Mouse (Mus musculus): Measurements from ENCODE around the gene Cfap70.
A peak's percentile ranks its signal among the peaks of the same experiment; 100 is the strongest.

Gene Cfap70

GRCm38 (mm10) chr14:20423046-20423445, 29.0 kb downstream of the Cfap70 start:
- DNase-seq (ENCODE audit: low spot score): no peak

DNA sequence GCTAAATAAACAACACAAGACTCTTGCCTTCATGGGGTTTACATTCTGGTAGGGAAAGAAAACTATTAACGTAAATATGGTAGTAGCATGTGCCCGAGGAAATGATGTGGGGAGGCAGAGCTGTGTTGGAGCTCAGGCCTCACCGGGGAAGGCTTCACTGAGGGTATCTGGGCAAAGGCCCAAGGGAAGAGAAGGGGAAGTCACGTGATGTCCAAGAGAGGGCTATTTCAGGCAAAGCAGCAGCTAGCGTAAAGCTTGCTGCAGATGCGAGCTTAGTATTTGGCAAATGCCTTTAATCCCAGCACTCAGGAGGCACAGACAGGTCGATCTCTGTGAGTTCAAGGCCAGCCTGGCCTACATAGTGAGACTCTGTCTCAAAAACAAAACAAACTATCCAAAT, 29.8 kb downstream of the Cfap70 start:
- DNase-seq (ENCODE audit: low spot score): no peak

DNA sequence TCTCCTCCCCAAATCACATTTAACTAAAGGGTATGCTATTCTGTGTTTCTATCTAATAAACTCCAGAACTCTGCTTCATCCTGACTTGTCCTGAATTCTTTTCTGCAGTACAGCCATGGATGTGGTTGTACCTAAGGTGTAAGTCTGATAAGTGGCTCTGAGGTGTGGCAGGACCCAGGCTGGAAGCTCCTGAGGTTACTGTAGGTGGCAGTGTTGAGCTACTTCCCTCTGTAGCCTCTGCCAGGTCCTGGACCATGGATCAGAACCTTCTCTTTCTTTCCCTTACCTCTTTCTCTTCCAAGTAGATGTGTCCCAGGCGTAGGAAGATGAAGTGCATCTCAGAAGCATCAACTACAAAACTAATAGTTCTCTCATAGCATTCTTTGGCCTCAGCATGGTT, 52.0 kb downstream of the Cfap70 start:
- no peak for DNase-seq (ENCODE audit: low spot score)

DNA sequence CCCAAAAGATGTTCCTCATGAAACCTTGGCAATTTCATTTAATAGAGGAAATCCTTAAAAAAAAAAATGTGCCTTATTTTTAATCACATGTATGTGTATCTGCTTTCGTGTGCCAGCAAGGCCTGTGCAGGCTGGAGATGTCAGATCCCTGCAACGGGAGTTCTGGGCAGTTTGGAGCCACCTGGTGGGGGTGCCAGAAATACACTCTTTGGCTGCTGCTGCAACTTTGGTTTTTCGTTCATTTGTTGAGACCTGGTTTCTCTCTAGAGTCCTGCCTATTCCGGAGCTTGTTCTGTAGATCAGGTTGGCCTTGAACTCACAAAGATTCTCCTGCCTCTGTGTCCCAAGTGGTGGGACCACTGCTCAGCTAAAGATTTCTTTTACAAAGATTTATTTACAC, 53.2 kb downstream of the Cfap70 start:
- no peak for DNase-seq (ENCODE audit: low spot score)

GRCm38 (mm10) chr14:20397220-20397619, 54.8 kb downstream of the Cfap70 start:
- no peak for DNase-seq (ENCODE audit: low spot score)

GRCm38 (mm10) chr14:20393205-20393913, 58.7 kb downstream of the Cfap70 start, which contains the start of gene Mrps16:
Mrps16 (minus strand) TSS chr14:20393634.
- peak; percentile 92 for DNase-seq (ENCODE audit: low spot score)

GRCm38 (mm10) chr14:20392326-20392725, 59.7 kb downstream of the Cfap70 start:
- DNase-seq (ENCODE audit: low spot score): no peak

GRCm38 (mm10) chr14:20389446-20390079, 62.5 kb downstream of the Cfap70 start:
- no peak for DNase-seq (ENCODE audit: low spot score)

DNA sequence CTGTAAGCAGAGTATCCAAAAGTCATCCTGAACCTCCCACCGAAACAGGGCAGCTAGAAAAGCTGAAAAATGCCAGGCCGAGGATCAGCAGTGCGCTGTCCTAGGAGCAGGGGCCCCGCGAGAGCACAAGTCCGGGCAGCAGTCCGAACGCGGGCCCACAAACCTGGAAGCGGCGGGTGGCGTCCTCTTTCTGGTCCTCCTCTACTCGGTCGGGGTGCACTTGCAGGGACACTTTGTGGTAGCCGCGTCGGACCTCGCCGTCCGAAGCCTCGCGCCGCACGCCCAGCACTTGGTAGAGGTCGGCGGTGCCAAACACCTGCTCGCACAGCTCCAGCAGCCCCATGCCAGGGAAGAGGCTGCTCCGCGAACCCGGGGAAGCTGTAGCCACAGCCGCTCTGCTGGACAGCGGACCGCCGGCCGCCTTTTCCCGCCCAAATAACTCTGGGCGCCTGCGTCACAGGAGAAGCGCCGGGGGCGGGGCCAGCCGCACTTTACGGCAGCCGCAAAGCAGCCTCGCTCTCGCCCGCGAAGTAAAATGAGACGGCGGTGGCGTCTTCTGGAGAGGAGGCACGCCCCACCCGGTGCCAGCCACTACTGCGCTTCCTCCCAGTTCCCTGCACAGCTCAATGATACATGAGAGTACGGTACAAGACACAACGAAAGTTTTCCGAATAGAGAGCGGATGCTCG, 63.4 kb downstream of the Cfap70 start, which contains the start of gene Dnajc9:
TSS of gene Dnajc9 (minus strand) at position 470 of the 689 bp plus-strand sequence.
- peak; percentile 83 for DNase-seq (ENCODE audit: low spot score)

DNA sequence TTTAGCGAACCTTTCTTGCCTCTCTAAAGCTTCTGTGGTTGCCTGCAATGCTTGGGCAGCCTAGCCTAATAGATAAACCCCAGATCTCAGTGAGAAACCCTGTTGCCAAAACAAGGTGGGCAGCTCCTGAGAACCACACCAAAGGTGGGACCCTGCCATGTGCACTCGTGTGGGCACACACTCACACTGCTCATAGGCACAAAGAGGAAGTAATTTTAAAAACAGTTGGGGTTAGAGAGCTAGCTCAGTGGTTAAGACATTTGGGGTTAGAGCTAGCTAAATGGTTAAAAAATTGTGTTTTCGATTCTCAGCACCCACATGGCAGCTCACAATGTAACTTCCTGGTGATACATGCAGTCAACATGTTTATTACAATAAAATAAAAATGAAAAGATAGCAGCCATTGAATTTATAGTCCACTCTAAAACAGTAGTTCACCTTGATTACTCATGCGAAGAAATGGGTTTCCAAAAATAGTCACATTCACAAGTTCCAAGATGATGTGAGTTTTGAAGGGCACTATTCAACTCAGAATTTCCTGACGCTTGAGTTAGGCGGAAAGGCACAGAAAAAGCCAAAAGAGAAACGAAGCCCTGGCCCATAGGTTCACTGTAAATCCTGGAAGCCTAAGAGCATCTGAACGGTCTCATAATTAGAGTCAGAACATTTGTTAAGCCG, 72.1 kb downstream of the Cfap70 start:
- DNase-seq (ENCODE audit: low spot score): no peak

- no peak for DNase-seq (ENCODE audit: low spot score)
Measured at GRCm38 (mm10) chr14:20379087-20379640, 72.9 kb downstream of the Cfap70 start.

DNA sequence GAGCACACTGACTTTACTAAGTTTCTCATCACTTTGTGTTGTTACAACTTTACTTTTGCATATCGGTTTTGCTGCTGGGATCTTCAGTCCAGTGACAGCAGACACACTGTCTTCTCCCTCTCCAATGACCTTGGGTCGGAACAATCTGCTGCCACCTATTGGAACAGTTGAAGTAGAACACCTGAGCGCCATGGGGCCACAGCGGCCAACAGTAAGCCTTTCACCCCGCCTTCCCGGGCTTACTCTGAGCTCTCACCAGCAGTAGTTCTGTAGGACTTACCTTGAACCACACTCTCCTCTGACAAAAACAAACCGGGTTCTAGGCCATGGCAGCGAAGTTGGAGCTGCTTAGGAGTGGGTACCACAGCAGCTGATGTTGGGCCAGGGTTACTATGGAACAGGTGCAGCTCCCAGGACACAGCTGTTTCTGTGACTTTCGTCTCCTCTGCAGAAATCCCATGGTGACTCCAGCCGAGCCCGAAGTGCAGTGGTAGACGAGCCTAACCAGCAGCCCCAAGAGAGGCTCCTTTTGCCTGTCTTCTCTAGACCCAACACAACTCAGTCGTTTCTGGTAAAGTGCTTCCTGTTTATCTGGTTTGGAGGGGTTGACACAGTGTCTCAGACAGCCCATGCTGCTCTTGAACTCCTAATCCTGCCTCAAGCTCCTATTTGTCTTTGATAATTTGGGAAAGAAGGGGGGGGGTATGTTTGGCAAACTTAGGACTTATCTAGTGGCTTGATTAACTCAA, 73.5 kb downstream of the Cfap70 start:
- no peak for DNase-seq (ENCODE audit: low spot score)

DNA sequence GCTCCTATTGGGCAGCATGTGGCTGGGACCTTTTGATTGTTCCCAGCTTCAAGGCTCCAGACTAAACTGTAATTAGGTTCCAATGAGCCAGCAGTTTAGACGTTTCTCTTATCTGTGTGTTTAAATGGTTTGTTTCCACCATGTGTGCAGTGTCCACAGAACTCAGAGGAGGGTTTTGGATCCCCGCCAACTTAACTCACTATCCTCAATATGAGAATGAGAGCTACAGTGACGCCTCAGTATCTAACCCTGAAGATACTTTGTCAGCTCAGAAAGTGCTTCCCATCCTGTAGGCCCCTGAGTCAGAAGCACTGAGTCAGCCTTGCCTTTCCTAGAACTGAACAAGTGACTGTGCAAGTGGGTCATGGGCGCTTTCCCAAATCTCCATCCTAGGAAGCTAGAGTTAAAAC, 74.9 kb downstream of the Cfap70 start:
- no peak for DNase-seq (ENCODE audit: low spot score)

- DNase-seq (ENCODE audit: low spot score): no peak
Measured at GRCm38 (mm10) chr14:20371854-20372253, 80.2 kb downstream of the Cfap70 start.

GRCm38 (mm10) chr14:20370798-20371197, 81.2 kb downstream of the Cfap70 start:
- DNase-seq (ENCODE audit: low spot score): no peak

- no peak for DNase-seq (ENCODE audit: low spot score)
Measured at GRCm38 (mm10) chr14:20368271-20368670, 83.8 kb downstream of the Cfap70 start.

- no peak for DNase-seq (ENCODE audit: low spot score)
Measured at GRCm38 (mm10) chr14:20363230-20363629, 88.8 kb downstream of the Cfap70 start.

GRCm38 (mm10) chr14:20347991-20348541, 104.0 kb downstream of the Cfap70 start, which contains the start of the genes Ecd and Fam149b:
Ecd (minus strand) TSS chr14:20348121.
Fam149b (plus strand) TSS chr14:20348162.
- peak; percentile 85 for DNase-seq (ENCODE audit: low spot score)

GRCm38 (mm10) chr14:20347441-20347990, 104.5 kb downstream of the Cfap70 start:
- no peak for DNase-seq (ENCODE audit: low spot score)

- DNase-seq (ENCODE audit: low spot score): no peak
Measured at GRCm38 (mm10) chr14:20345885-20346284, 106.1 kb downstream of the Cfap70 start.

Data from left cerebral cortex, adult 11 months (tissue).